Mouse (Mus musculus) heart, adult 2 months (tissue): ENCODE results near the gene Eif4h. TPM values are rescaled to one million over a fixed set of nuclear protein-coding genes. Genes with fewer than 3 reads are reported as not detected.
A peak's percentile ranks its signal among the peaks of the same experiment; 100 is the strongest.
"Not testable (repeated sequence)": the region's sequence is repeated elsewhere in the genome, so short reads cannot be mapped to it uniquely, and the experiment has no call there.

Source experiments
- DNase-seq, 2 experiments: peaks; one replicate each; pipeline ENCODE4 v3.0.0; 2021
- H3K27ac ChIP-seq: fragments of 200-600 bp; 2 replicates; pipeline ENCODE4 v1.8.1; 2022
- H3K27me3 ChIP-seq: fragments of 200-500 bp; 2 replicates; pipeline ENCODE4 v1.6.1; 2012; ENCODE audit warnings: mild to moderate bottlenecking, low read length, inconsistent platforms, mixed read lengths; ENCODE audit not compliant: control insufficient read depth, insufficient read depth
- H3K36me3 ChIP-seq: fragments of 200-500 bp; 2 replicates; pipeline ENCODE4 v1.6.1; 2012; ENCODE audit warnings: low read length, inconsistent platforms; ENCODE audit not compliant: control insufficient read depth, insufficient read depth
- H3K4me1 ChIP-seq: fragments of 200-500 bp; 2 replicates; pipeline ENCODE4 v1.6.1; 2011; ENCODE audit warnings: low read length; ENCODE audit not compliant: control insufficient read depth, insufficient read depth
- H3K4me3 ChIP-seq: fragments of 200-600 bp; 2 replicates; pipeline ENCODE4 v1.8.1; 2022
- H3K79me2 ChIP-seq: fragments of 200-500 bp; replicated peaks from 2 replicates; pipeline ENCODE4 v1.6.1; 2012; ENCODE audit warnings: mild to moderate bottlenecking, inconsistent platforms, low read length, moderate library complexity, mixed read lengths; ENCODE audit not compliant: control insufficient read depth, insufficient read depth
- H3K9ac ChIP-seq: fragments of 200-500 bp; 2 replicates; pipeline ENCODE4 v1.6.1; 2012; ENCODE audit warnings: low read depth, mild to moderate bottlenecking, control low read depth, inconsistent platforms, low read length, mixed read lengths
- CTCF ChIP-seq: fragments of 200-600 bp; IDR thresholded peaks from 2 replicates; pipeline ENCODE4 v1.8.1; 2022; ENCODE audit warnings: antibody characterized with exemption, mild to moderate bottlenecking, moderate library complexity
- EP300 ChIP-seq: fragments of 200-500 bp; IDR thresholded peaks from 2 replicates; pipeline ENCODE4 v1.6.1; 2011; ENCODE audit warnings: low read depth, low read length, control low read depth; ENCODE audit not compliant: insufficient read depth
- POLR2A ChIP-seq: fragments of 200-500 bp; IDR thresholded peaks from 2 replicates; pipeline ENCODE4 v1.6.1; 2011; ENCODE audit warnings: mild to moderate bottlenecking, low read depth, low read length, control low read depth; ENCODE audit not compliant: insufficient read depth
- WGBS: fragments of 180-500 bp; shearing (Covaris S2); methylation state at CpG from one replicate; pipeline ENCODE4 v1.1.7; 2018; 5-methylcytosine and 5-hydroxymethylcytosine counted together
- intact Hi-C: fragments of 180-260 bp; cut with DNase I; formaldehyde crosslinking; loops from one replicate; pipeline ENCODE4 v1.15.1; 2025
- polyA plus RNA-seq: library from polyadenylated mRNA; depleted of rRNA; stranded (reverse); fragments of >200 nt; gene quantifications from 2 replicates; pipeline ENCODE4 v1.2.3, GENCODE M21; 2012
- total RNA-seq, 2 experiments: library from RNA; stranded (reverse); gene quantifications; 2 replicates each; pipeline ENCODE4 v1.2.3; 2021

The Eif4h gene
- total and polyA plus RNA-seq, 3 experiments: 126 to 137 (median 131) TPM

- TF ChIP-seq POLR2A (no peak), CTCF (no peak), EP300 (no peak)
- intact Hi-C loops: no loop called here
- 92% methylated on average over 4 of the region's 4 CpGs for WGBS
Observed at GRCm38 (mm10) chr5:134656708-134657107, 17.4 kb upstream of the Eif4h start.

GRCm38 (mm10) chr5:134652015-134652414 lies 12.7 kb upstream of the Eif4h start:
- Histone ChIP-seq H3K9ac (no peak overlapping the region), H3K27me3 (no peaks in the 10 kb centered on the region), H3K4me1 (no peaks in the 10 kb centered on the region; the same call in 1 of the 2 replicates), H3K4me3 (no peak overlapping the region), H3K27ac (no peak overlapping the region), H3K79me2 (no peaks in the 10 kb centered on the region), H3K36me3 (no peaks in the 10 kb centered on the region)
- intact Hi-C loops: loop anchor here (5.0 kb wide), 1 partner anchor 50 kb away; no protein-coding TSS in a partner anchor
- DNase-seq: no peak
- WGBS: 20% methylated on average over 7 of the region's 7 CpGs
- TF ChIP-seq CTCF (no peak), EP300 (no peak), POLR2A (no peak)

More at GRCm38 (mm10) chr5:134656708-134657107, 17.4 kb upstream of the Eif4h start:
- H3K27ac ChIP-seq: no peak overlapping the region
- no peak for DNase-seq
- H3K27me3 ChIP-seq: no peaks in the 10 kb centered on the region
- H3K4me3 ChIP-seq: no peak overlapping the region
- no peaks in the 10 kb centered on the region; the same call in 1 of the 2 replicates for H3K4me1 ChIP-seq
- no peaks in the 10 kb centered on the region for H3K36me3 ChIP-seq
- H3K9ac ChIP-seq: no peak overlapping the region
- H3K79me2 ChIP-seq: no peaks in the 10 kb centered on the region

DNA sequence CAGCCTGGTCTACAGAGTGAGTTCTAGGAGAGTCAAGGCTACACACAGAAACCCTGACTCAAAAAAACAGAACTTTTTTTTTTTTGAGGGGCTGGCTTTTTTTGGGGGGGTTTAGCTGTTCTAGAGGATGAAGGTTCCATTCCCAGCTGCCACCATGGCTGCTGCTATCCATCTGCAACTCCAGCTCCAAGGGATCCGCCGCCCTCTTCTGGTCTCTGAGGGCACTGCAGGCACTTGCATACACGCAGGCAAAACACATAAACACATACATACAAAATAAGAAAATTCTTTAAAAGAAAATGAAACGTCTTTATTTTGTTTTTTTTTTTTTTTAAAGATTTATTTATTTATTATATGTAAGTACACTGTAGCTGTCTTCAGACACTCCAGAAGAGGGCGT lies 11.6 kb upstream of the Eif4h start:
- TF ChIP-seq CTCF (peak; percentile 71), EP300 (no peak)
- peak; percentile 40 to 63 for DNase-seq
- Histone ChIP-seq H3K79me2 (no peaks in the 10 kb centered on the region), H3K36me3 (no peaks in the 10 kb centered on the region), H3K4me1 (no peaks in the 10 kb centered on the region; the same call in 1 of the 2 replicates), H3K27ac (no peak overlapping the region), H3K4me3 (no peak overlapping the region), H3K27me3 (no peaks in the 10 kb centered on the region), H3K9ac (no peak overlapping the region)
- 50% methylated on average over 4 of the region's 5 CpGs for WGBS
- intact Hi-C loops: loop anchor here (5.0 kb wide), 1 partner anchor 51 kb away; no protein-coding TSS in a partner anchor

DNA sequence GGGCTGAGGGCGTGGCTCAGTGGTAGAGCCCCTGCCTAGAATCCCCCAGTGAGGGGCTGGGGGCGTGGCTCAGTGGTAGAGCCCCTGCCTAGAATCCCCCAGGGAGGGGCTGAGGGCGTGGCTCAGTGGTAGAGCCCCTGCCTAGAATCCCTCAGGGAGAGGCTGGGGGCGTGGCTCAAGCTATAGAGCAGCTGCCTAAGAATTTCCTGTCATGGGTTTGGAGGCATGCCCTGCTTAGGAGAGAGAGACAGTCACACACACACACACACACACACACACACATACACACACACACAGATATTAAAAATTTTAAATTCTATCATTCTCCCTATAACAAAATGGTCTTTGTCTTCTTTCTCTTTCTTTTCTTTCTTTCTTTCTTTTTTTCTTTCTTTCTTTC lies 9.7 kb upstream of the Eif4h start:
- intact Hi-C loops, H3K4me3 ChIP-seq, H3K4me1 ChIP-seq, DNase-seq, H3K27ac ChIP-seq, H3K27me3 ChIP-seq, H3K36me3 ChIP-seq, H3K9ac ChIP-seq, H3K79me2 ChIP-seq: not testable (repeated sequence)
- WGBS: 55% methylated on average over 3 of the region's 4 CpGs

GRCm38 (mm10) chr5:134647394-134647793 lies 8.1 kb upstream of the Eif4h start:
- 88% methylated on average over 2 of the region's 2 CpGs for WGBS
- intact Hi-C loops: no loop called here
- H3K27ac ChIP-seq: no peak overlapping the region
- no peak overlapping the region for H3K4me3 ChIP-seq
- peaks cover 7% of the 10 kb centered on the region for H3K4me1 ChIP-seq
- H3K36me3 ChIP-seq: no peaks in the 10 kb centered on the region
- H3K79me2 ChIP-seq: no peaks in the 10 kb centered on the region
- no peak for DNase-seq
- no peak for TF ChIP-seq CTCF
- no peak for TF ChIP-seq EP300
- no peaks in the 10 kb centered on the region for H3K27me3 ChIP-seq
- no peak overlapping the region for H3K9ac ChIP-seq

DNA sequence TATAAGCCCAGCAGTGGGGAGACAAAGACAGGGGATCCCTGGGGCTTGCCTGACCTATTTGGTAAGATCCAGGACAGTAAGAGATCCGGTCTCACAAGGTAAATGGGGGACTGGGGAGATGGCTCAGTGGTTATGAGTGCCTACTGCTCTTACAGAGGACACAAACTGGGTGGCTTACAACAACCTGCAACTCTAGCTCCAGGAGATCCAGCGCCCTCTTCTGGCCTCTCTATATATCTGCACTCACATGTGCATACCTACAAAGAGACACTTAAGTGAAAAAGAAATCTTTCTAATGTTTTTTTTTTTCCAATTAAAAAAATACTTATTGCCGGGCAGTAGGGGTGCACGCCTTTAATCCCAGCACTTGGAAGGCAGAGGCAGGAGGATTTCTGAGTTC lies 7.2 kb upstream of the Eif4h start:
- WGBS: 73% methylated on average over 4 of the region's 4 CpGs
- DNase-seq: no peak
- Histone ChIP-seq H3K9ac (no peak overlapping the region), H3K27ac (no peak overlapping the region), H3K4me1 (peaks cover 7% of the 10 kb centered on the region), H3K27me3 (no peaks in the 10 kb centered on the region), H3K36me3 (no peaks in the 10 kb centered on the region), H3K4me3 (no peak overlapping the region), H3K79me2 (no peaks in the 10 kb centered on the region)
- intact Hi-C loops: no loop called here
- TF ChIP-seq POLR2A (no peak), CTCF (no peak), EP300 (no peak)

GRCm38 (mm10) chr5:134644643-134645118 lies 5.4 kb upstream of the Eif4h start:
- no peak for TF ChIP-seq CTCF
- TF ChIP-seq POLR2A: no peak
- TF ChIP-seq EP300: no peak
- Histone ChIP-seq H3K4me3 (no peak overlapping the region), H3K4me1 (peaks cover 7% of the 10 kb centered on the region), H3K9ac (no peak overlapping the region), H3K27ac (peak overlapping the region; percentile 65), H3K27me3 (no peaks in the 10 kb centered on the region), H3K36me3 (no peaks in the 10 kb centered on the region), H3K79me2 (no peaks in the 10 kb centered on the region)
- DNase-seq: peak; percentile 42
- intact Hi-C loops: no loop called here
- 27% methylated on average over 8 of the region's 8 CpGs for WGBS
